Mouse (Mus musculus): ENCODE measurements around the gene Rpl3. TPM values are rescaled to one million over a fixed set of nuclear protein-coding genes. Genes with fewer than 3 reads are reported as not detected.

The Rpl3 gene
- polyA plus RNA-seq, 1 experiment from 2014 or later, result 1,023 TPM

GRCm38 (mm10) chr15:80111436-80111835 is 19.8 kb upstream of the Rpl3 start:
- H3K27ac ChIP-seq, result no peak overlapping the region
- WGBS, result 82% methylated on average over 12 of the region's 12 CpGs
- H3K4me3 ChIP-seq, result no peak overlapping the region
- peaks cover 5% of the 10 kb centered on the region; the same call in 1 of the 2 replicates for H3K36me3 ChIP-seq (replicated peaks)
- peaks cover 9% of the 10 kb centered on the region for H3K4me1 ChIP-seq
- peaks cover 4% of the 10 kb centered on the region; the same call in 1 of the 2 replicates for H3K9me3 ChIP-seq
- no peak for DNase-seq (ENCODE audit: extremely low spot score, low spot score)
- no peaks in the 10 kb centered on the region for H3K27me3 ChIP-seq (ENCODE audit: poor library complexity, severe bottlenecking)

- Histone ChIP-seq H3K27me3 (ENCODE audit: poor library complexity, severe bottlenecking) (no peaks in the 10 kb centered on the region), H3K9me3 (no peaks in the 10 kb centered on the region), H3K36me3 (replicated peaks) (no peaks in the 10 kb centered on the region), H3K4me3 (no peak overlapping the region), H3K27ac (no peak overlapping the region), H3K4me1 (peaks cover 16% of the 10 kb centered on the region)
- WGBS, result 92% methylated on average over 3 of the region's 3 CpGs
- no peak for DNase-seq (ENCODE audit: extremely low spot score, low spot score)
Measured at GRCm38 (mm10) chr15:80107575-80107974, 15.9 kb upstream of the Rpl3 start.

GRCm38 (mm10) chr15:80107143-80107542 is 15.5 kb upstream of the Rpl3 start:
- WGBS, result 97% methylated on average over 8 of the region's 8 CpGs
- no peaks in the 10 kb centered on the region for H3K36me3 ChIP-seq (replicated peaks)
- H3K4me3 ChIP-seq, result no peak overlapping the region
- H3K27me3 ChIP-seq (ENCODE audit: poor library complexity, severe bottlenecking), result no peaks in the 10 kb centered on the region
- H3K9me3 ChIP-seq, result no peaks in the 10 kb centered on the region
- peaks cover 16% of the 10 kb centered on the region for H3K4me1 ChIP-seq
- DNase-seq (ENCODE audit: extremely low spot score, low spot score), result no peak
- H3K27ac ChIP-seq, result no peak overlapping the region

GRCm38 (mm10) chr15:80105490-80106410 is 14.1 kb upstream of the Rpl3 start:
- no peak overlapping the region for H3K4me3 ChIP-seq
- WGBS, result 75% methylated on average over 12 of the region's 12 CpGs
- no peak for DNase-seq (ENCODE audit: extremely low spot score, low spot score)
- no peaks in the 10 kb centered on the region for H3K36me3 ChIP-seq (replicated peaks)
- no peaks in the 10 kb centered on the region for H3K27me3 ChIP-seq (ENCODE audit: poor library complexity, severe bottlenecking)
- peaks cover 21% of the 10 kb centered on the region for H3K4me1 ChIP-seq
- 0 out of 2 replicates have a peak overlapping the region, but pooled peaks have one; percentile 5 for H3K27ac ChIP-seq
- H3K9me3 ChIP-seq, result no peaks in the 10 kb centered on the region

- DNase-seq (ENCODE audit: extremely low spot score, low spot score), result no peak
- H3K4me3 ChIP-seq, result no peak overlapping the region
Measured at GRCm38 (mm10) chr15:80102495-80102894, 10.8 kb upstream of the Rpl3 start.

GRCm38 (mm10) chr15:80101503-80101902 is 9.8 kb upstream of the Rpl3 start:
- no peaks in the 10 kb centered on the region for H3K9me3 ChIP-seq
- no peak overlapping the region for H3K27ac ChIP-seq
- peaks cover 32% of the 10 kb centered on the region for H3K27me3 ChIP-seq (ENCODE audit: poor library complexity, severe bottlenecking)
- no peak overlapping the region for H3K4me3 ChIP-seq
- DNase-seq (ENCODE audit: extremely low spot score, low spot score), result no peak
- WGBS, result 85% methylated on average over 6 of the region's 6 CpGs
- H3K4me1 ChIP-seq, result peaks cover 49% of the 10 kb centered on the region
- no peaks in the 10 kb centered on the region for H3K36me3 ChIP-seq (replicated peaks)

More at GRCm38 (mm10) chr15:80102495-80102894, 10.8 kb upstream of the Rpl3 start:
- no peaks in the 10 kb centered on the region for H3K36me3 ChIP-seq (replicated peaks)
- 91% methylated on average over 6 of the region's 6 CpGs for WGBS
- peaks cover 39% of the 10 kb centered on the region for H3K4me1 ChIP-seq
- H3K27ac ChIP-seq, result no peak overlapping the region
- no peaks in the 10 kb centered on the region for H3K9me3 ChIP-seq
- H3K27me3 ChIP-seq (ENCODE audit: poor library complexity, severe bottlenecking), result peaks cover 22% of the 10 kb centered on the region

GRCm38 (mm10) chr15:80100871-80101270 is 9.2 kb upstream of the Rpl3 start:
- peaks cover 50% of the 10 kb centered on the region for H3K4me1 ChIP-seq
- peaks cover 38% of the 10 kb centered on the region for H3K27me3 ChIP-seq (ENCODE audit: poor library complexity, severe bottlenecking)
- 91% methylated on average over 10 of the region's 10 CpGs for WGBS
- H3K36me3 ChIP-seq (replicated peaks), result no peaks in the 10 kb centered on the region
- no peaks in the 10 kb centered on the region for H3K9me3 ChIP-seq
- no peak for DNase-seq (ENCODE audit: extremely low spot score, low spot score)
- H3K4me3 ChIP-seq, result no peak overlapping the region
- H3K27ac ChIP-seq, result no peak overlapping the region

GRCm38 (mm10) chr15:80100196-80100595 is 8.5 kb upstream of the Rpl3 start:
- 80% methylated on average over 3 of the region's 3 CpGs for WGBS
- no peaks in the 10 kb centered on the region for H3K36me3 ChIP-seq (replicated peaks)
- H3K4me1 ChIP-seq, result peaks cover 43% of the 10 kb centered on the region
- no peaks in the 10 kb centered on the region for H3K9me3 ChIP-seq
- no peak for DNase-seq (ENCODE audit: extremely low spot score, low spot score)
- no peak overlapping the region for H3K4me3 ChIP-seq
- peaks cover 44% of the 10 kb centered on the region for H3K27me3 ChIP-seq (ENCODE audit: poor library complexity, severe bottlenecking)
- no peak overlapping the region for H3K27ac ChIP-seq

GRCm38 (mm10) chr15:80099477-80099876 is 7.8 kb upstream of the Rpl3 start:
- Histone ChIP-seq H3K27me3 (ENCODE audit: poor library complexity, severe bottlenecking) (peaks cover 44% of the 10 kb centered on the region), H3K4me3 (no peak overlapping the region), H3K9me3 (no peaks in the 10 kb centered on the region), H3K4me1 (peaks cover 38% of the 10 kb centered on the region), H3K27ac (no peak overlapping the region), H3K36me3 (replicated peaks) (no peaks in the 10 kb centered on the region)
- 86% methylated on average over 3 of the region's 3 CpGs for WGBS
- no peak for DNase-seq (ENCODE audit: extremely low spot score, low spot score)

- H3K27ac ChIP-seq, result no peak overlapping the region
- no peaks in the 10 kb centered on the region for H3K9me3 ChIP-seq
- DNase-seq (ENCODE audit: extremely low spot score, low spot score), result no peak
- H3K4me3 ChIP-seq, result no peak overlapping the region
- no peaks in the 10 kb centered on the region for H3K36me3 ChIP-seq (replicated peaks)
- peaks cover 38% of the 10 kb centered on the region for H3K4me1 ChIP-seq
- WGBS, result 56% methylated on average over 9 of the region's 9 CpGs
- H3K27me3 ChIP-seq (ENCODE audit: poor library complexity, severe bottlenecking), result peaks cover 50% of the 10 kb centered on the region
Measured at GRCm38 (mm10) chr15:80098809-80099208, 7.1 kb upstream of the Rpl3 start.

GRCm38 (mm10) chr15:80097999-80098461 is 6.4 kb upstream of the Rpl3 start:
- Histone ChIP-seq H3K9me3 (no peaks in the 10 kb centered on the region), H3K27ac (peak overlapping the region; percentile 21; the same call in 1 of the 2 replicates), H3K27me3 (ENCODE audit: poor library complexity, severe bottlenecking) (peaks cover 57% of the 10 kb centered on the region), H3K4me3 (no peak overlapping the region; the same call in 1 of the 2 replicates), H3K36me3 (replicated peaks) (no peaks in the 10 kb centered on the region), H3K4me1 (peaks cover 36% of the 10 kb centered on the region)
- DNase-seq (ENCODE audit: extremely low spot score, low spot score), result no peak
- WGBS, result 23% methylated on average over 8 of the region's 8 CpGs

- 25% methylated on average over 20 of the region's 20 CpGs for WGBS
- H3K4me3 ChIP-seq, result peak overlapping the region; percentile 28; the same call in 1 of the 2 replicates
- no peaks in the 10 kb centered on the region for H3K9me3 ChIP-seq
- peaks cover 65% of the 10 kb centered on the region for H3K27me3 ChIP-seq (ENCODE audit: poor library complexity, severe bottlenecking)
- peaks cover 43% of the 10 kb centered on the region for H3K4me1 ChIP-seq
- no peaks in the 10 kb centered on the region for H3K36me3 ChIP-seq (replicated peaks)
- DNase-seq (ENCODE audit: extremely low spot score, low spot score), result peak; percentile 51
- H3K27ac ChIP-seq, result peak overlapping the region; percentile 69
Measured at GRCm38 (mm10) chr15:80096946-80097881, 5.5 kb upstream of the Rpl3 start.
